Mouse (Mus musculus): ENCODE measurements at regions not wholly inside any gene's neighbourhood (a gene's known extent, or its start where the extent isn't known, plus 50 kb on each side); places are given as distances from the start of the nearest gene placed in this dataset.

GRCm38 (mm10) chr7:75063816-75064215 is 245.2 kb downstream of the Sv2b start:
- no peak for TF ChIP-seq GATA1 (IDR thresholded peaks at IDR 0.05; ENCODE audit: borderline replicate concordance, low read length)
- TF ChIP-seq FLI1 (IDR thresholded peaks at IDR 0.05; ENCODE audit: low read length) = no peak
- Histone ChIP-seq H3K36me3 (replicated peaks; ENCODE audit: low read length) (no peaks in the 10 kb centered on the region), H3K4me3 (replicated peaks) (no peak overlapping the region), H3K27me3 (replicated peaks) (no peaks in the 10 kb centered on the region), H3K4me1 (no peaks in the 10 kb centered on the region), H3K9me3 (no peaks in the 10 kb centered on the region)

- Histone ChIP-seq H3K4me1 (no peaks in the 10 kb centered on the region), H3K4me3 (replicated peaks) (no peak overlapping the region), H3K27me3 (replicated peaks) (peaks cover 2% of the 10 kb centered on the region), H3K36me3 (replicated peaks; ENCODE audit: low read length) (no peaks in the 10 kb centered on the region), H3K9me3 (no peaks in the 10 kb centered on the region)
- TF ChIP-seq FLI1 (IDR thresholded peaks at IDR 0.05; ENCODE audit: low read length) (no peak), GATA1 (IDR thresholded peaks at IDR 0.05; ENCODE audit: borderline replicate concordance, low read length) (no peak)
Measured at GRCm38 (mm10) chr7:75050231-75050630, 258.8 kb downstream of the Sv2b start.

GRCm38 (mm10) chr7:75049751-75050150 is 259.3 kb downstream of the Sv2b start:
- TF ChIP-seq GATA1 (IDR thresholded peaks at IDR 0.05; ENCODE audit: borderline replicate concordance, low read length) (no peak), FLI1 (IDR thresholded peaks at IDR 0.05; ENCODE audit: low read length) (no peak)
- Histone ChIP-seq H3K4me3 (replicated peaks) (no peak overlapping the region), H3K9me3 (no peaks in the 10 kb centered on the region), H3K4me1 (no peaks in the 10 kb centered on the region), H3K36me3 (replicated peaks; ENCODE audit: low read length) (no peaks in the 10 kb centered on the region), H3K27me3 (replicated peaks) (peaks cover 2% of the 10 kb centered on the region)

- H3K4me3 ChIP-seq (replicated peaks) = no peak overlapping the region
- H3K27me3 ChIP-seq (replicated peaks) = peaks cover 2% of the 10 kb centered on the region
- H3K9me3 ChIP-seq = no peaks in the 10 kb centered on the region
- H3K4me1 ChIP-seq = no peaks in the 10 kb centered on the region
- TF ChIP-seq GATA1 (IDR thresholded peaks at IDR 0.05; ENCODE audit: borderline replicate concordance, low read length) = no peak
- no peak for TF ChIP-seq FLI1 (IDR thresholded peaks at IDR 0.05; ENCODE audit: low read length)
- H3K36me3 ChIP-seq (replicated peaks; ENCODE audit: low read length) = no peaks in the 10 kb centered on the region
Measured at GRCm38 (mm10) chr7:75048822-75049221, 260.2 kb downstream of the Sv2b start.

GRCm38 (mm10) chr7:75047827-75048226 is 261.2 kb downstream of the Sv2b start:
- Histone ChIP-seq H3K36me3 (replicated peaks; ENCODE audit: low read length) (no peaks in the 10 kb centered on the region), H3K4me1 (no peaks in the 10 kb centered on the region), H3K27me3 (replicated peaks) (peaks cover 2% of the 10 kb centered on the region), H3K9me3 (no peaks in the 10 kb centered on the region), H3K4me3 (replicated peaks) (no peak overlapping the region)
- TF ChIP-seq FLI1 (IDR thresholded peaks at IDR 0.05; ENCODE audit: low read length) (no peak), GATA1 (IDR thresholded peaks at IDR 0.05; ENCODE audit: borderline replicate concordance, low read length) (no peak)

- H3K9me3 ChIP-seq = no peaks in the 10 kb centered on the region
- H3K4me1 ChIP-seq = no peaks in the 10 kb centered on the region
- TF ChIP-seq GATA1 (IDR thresholded peaks at IDR 0.05; ENCODE audit: borderline replicate concordance, low read length) = no peak
- TF ChIP-seq FLI1 (IDR thresholded peaks at IDR 0.05; ENCODE audit: low read length) = no peak
Measured at GRCm38 (mm10) chr7:75040871-75041270, 268.2 kb downstream of the Sv2b start.

GRCm38 (mm10) chr7:75026191-75026590 is 282.9 kb downstream of the Sv2b start:
- Histone ChIP-seq H3K4me1 (no peaks in the 10 kb centered on the region), H3K4me3 (replicated peaks) (no peak overlapping the region)
- no peak for TF ChIP-seq FLI1 (IDR thresholded peaks at IDR 0.05; ENCODE audit: low read length)
- no peak for TF ChIP-seq GATA1 (IDR thresholded peaks at IDR 0.05; ENCODE audit: borderline replicate concordance, low read length)

More at GRCm38 (mm10) chr7:75040871-75041270, 268.2 kb downstream of the Sv2b start:
- Histone ChIP-seq H3K36me3 (replicated peaks; ENCODE audit: low read length) (no peaks in the 10 kb centered on the region), H3K27me3 (replicated peaks) (no peaks in the 10 kb centered on the region), H3K4me3 (replicated peaks) (no peak overlapping the region)

GRCm38 (mm10) chr7:75021966-75022365 is 287.1 kb downstream of the Sv2b start:
- TF ChIP-seq FLI1 (IDR thresholded peaks at IDR 0.05; ENCODE audit: low read length) = no peak
- TF ChIP-seq GATA1 (IDR thresholded peaks at IDR 0.05; ENCODE audit: borderline replicate concordance, low read length) = no peak
- Histone ChIP-seq H3K36me3 (replicated peaks; ENCODE audit: low read length) (no peaks in the 10 kb centered on the region), H3K9me3 (no peaks in the 10 kb centered on the region), H3K4me1 (no peaks in the 10 kb centered on the region), H3K4me3 (replicated peaks) (no peak overlapping the region), H3K27me3 (replicated peaks) (peaks cover 6% of the 10 kb centered on the region)

More at GRCm38 (mm10) chr7:75026191-75026590, 282.9 kb downstream of the Sv2b start:
- Histone ChIP-seq H3K9me3 (peaks cover 11% of the 10 kb centered on the region), H3K36me3 (replicated peaks; ENCODE audit: low read length) (no peaks in the 10 kb centered on the region), H3K27me3 (replicated peaks) (peaks cover 7% of the 10 kb centered on the region)

- no peaks in the 10 kb centered on the region for H3K36me3 ChIP-seq (replicated peaks; ENCODE audit: low read length)
- H3K4me1 ChIP-seq = no peaks in the 10 kb centered on the region
- peaks cover 1% of the 10 kb centered on the region for H3K27me3 ChIP-seq (replicated peaks)
- H3K9me3 ChIP-seq = no peaks in the 10 kb centered on the region
- no peak overlapping the region for H3K4me3 ChIP-seq (replicated peaks)
- TF ChIP-seq FLI1 (IDR thresholded peaks at IDR 0.05; ENCODE audit: low read length) (no peak), GATA1 (IDR thresholded peaks at IDR 0.05; ENCODE audit: borderline replicate concordance, low read length) (no peak)
Measured at GRCm38 (mm10) chr7:75018640-75019039, 290.4 kb downstream of the Sv2b start.

- H3K4me1 ChIP-seq = no peaks in the 10 kb centered on the region
- no peak for TF ChIP-seq FLI1 (IDR thresholded peaks at IDR 0.05; ENCODE audit: low read length)
- TF ChIP-seq GATA1 (IDR thresholded peaks at IDR 0.05; ENCODE audit: borderline replicate concordance, low read length) = no peak
- no peaks in the 10 kb centered on the region for H3K36me3 ChIP-seq (replicated peaks; ENCODE audit: low read length)
- H3K4me3 ChIP-seq (replicated peaks) = no peak overlapping the region
- H3K27me3 ChIP-seq (replicated peaks) = no peaks in the 10 kb centered on the region
- H3K9me3 ChIP-seq = no peaks in the 10 kb centered on the region
Measured at GRCm38 (mm10) chr7:75008481-75008880, 300.6 kb downstream of the Sv2b start.

GRCm38 (mm10) chr7:74990198-74990597 is 318.9 kb downstream of the Sv2b start:
- Histone ChIP-seq H3K4me1 (peaks cover 5% of the 10 kb centered on the region), H3K4me3 (replicated peaks) (no peak overlapping the region), H3K36me3 (replicated peaks; ENCODE audit: low read length) (no peaks in the 10 kb centered on the region), H3K9me3 (peaks cover 4% of the 10 kb centered on the region; the same call in 1 of the 2 replicates), H3K27me3 (replicated peaks) (no peaks in the 10 kb centered on the region)
- TF ChIP-seq FLI1 (IDR thresholded peaks at IDR 0.05; ENCODE audit: low read length) (no peak), GATA1 (IDR thresholded peaks at IDR 0.05; ENCODE audit: borderline replicate concordance, low read length) (no peak)

All from megakaryocyte, embryonic 14.5 days (primary cell).